In genomic region chr1:64736681-64737501, GRCm38 (mm10) we compare ENCODE assay signal across 8 mouse cellular contexts. TPM values are rescaled to one million over a fixed set of nuclear protein-coding genes. Genes with fewer than 3 reads are reported as not detected.
DNase-seq lines count a peak whose midpoint lies in the region; ATAC-seq and TF ChIP-seq lines count a peak whose summit lies in the region.

No protein-coding gene starts in this region.

- peak overlapping the region; percentile 91 for H3K4me2 ChIP-seq in CH12.LX (ENCODE audit: insufficient read depth, low read depth, poor library complexity, severe bottlenecking)
- H3K4me2 ChIP-seq in limb, embryonic 15.5 days: peak overlapping the region; percentile 79
- H3K4me2 ChIP-seq in neural tube, embryonic 15.5 days: peak overlapping the region; percentile 83

- H3K4me3 ChIP-seq in kidney, adult 2 months (ENCODE audit: insufficient read depth, low read depth, low read length): peak overlapping the region; percentile 80
- peak overlapping the region; percentile 42 to 90 (median 64) for H3K4me3 ChIP-seq in CH12.LX (replicated peaks in 1 of 3; ENCODE audit: low read depth in 2 of 3, low read length in 2 of 3, poor library complexity in 1 of 3)
- H3K4me3 ChIP-seq in limb, embryonic 15.5 days: peak overlapping the region; percentile 72
- peak overlapping the region; percentile 62 for H3K4me3 ChIP-seq in neural tube, embryonic 15.5 days (replicated peaks)

- no peak for TF ChIP-seq RAD21 in CH12.LX (IDR thresholded peaks at IDR 0.05; ENCODE audit: low read depth, low read length)

- no peaks in the 10 kb centered on the region for H3K27me3 ChIP-seq in kidney, adult 2 months (replicated peaks; ENCODE audit: control insufficient read depth, insufficient read depth, low read length)
- peaks cover 1% of the 10 kb centered on the region for H3K27me3 ChIP-seq in CH12.LX (replicated peaks)
- peaks cover 34% of the 10 kb centered on the region for H3K27me3 ChIP-seq in limb, embryonic 15.5 days
- H3K27me3 ChIP-seq in neural tube, embryonic 15.5 days (replicated peaks): peaks cover 67% of the 10 kb centered on the region

- H3K27ac ChIP-seq in kidney, adult 2 months (ENCODE audit: insufficient read depth, low read depth, low read length): peak overlapping the region; percentile 18
- H3K27ac ChIP-seq in CH12.LX (ENCODE audit: insufficient read depth, low read depth): no peak overlapping the region
- H3K27ac ChIP-seq in limb, embryonic 15.5 days: peak overlapping the region; percentile 76
- H3K27ac ChIP-seq in neural tube, embryonic 15.5 days (replicated peaks): no peak overlapping the region

- in situ Hi-C loops in CH12.LX (cut with MboI; ENCODE audit: low pct_ligation_motif_present, low pct_unique_long_range_greater_than_20kb, low sequenced_read_pairs): no loop called here

- peaks cover 14% of the 10 kb centered on the region for H3K9me3 ChIP-seq in CH12.LX (replicated peaks; ENCODE audit: low read length)
- H3K9me3 ChIP-seq in limb, embryonic 15.5 days: no peaks in the 10 kb centered on the region
- H3K9me3 ChIP-seq in neural tube, embryonic 15.5 days (replicated peaks): no peaks in the 10 kb centered on the region

- no peak for TF ChIP-seq EP300 in CH12.LX (IDR thresholded peaks at IDR 0.05; ENCODE audit: low read length)

- no peaks in the 10 kb centered on the region for H3K36me3 ChIP-seq in kidney, adult 2 months (ENCODE audit: control insufficient read depth, insufficient read depth, low read length)
- peaks cover 0 to 18% of the 10 kb centered on the region in 2 experiments for H3K36me3 ChIP-seq in CH12.LX (replicated peaks in 1 of 2; ENCODE audit: control insufficient read depth in 1 of 2, insufficient read depth in 1 of 2, low read length in 1 of 2)
- no peaks in the 10 kb centered on the region for H3K36me3 ChIP-seq in limb, embryonic 15.5 days
- H3K36me3 ChIP-seq in neural tube, embryonic 15.5 days: no peaks in the 10 kb centered on the region

- H3K79me2 ChIP-seq in CH12.LX (replicated peaks; ENCODE audit: control insufficient read depth, extremely low read depth, insufficient read depth, poor library complexity, severe bottlenecking): no peaks in the 10 kb centered on the region

- peaks cover 7% of the 10 kb centered on the region; the same call in 1 of the 2 replicates for H3K4me1 ChIP-seq in kidney, adult 2 months (ENCODE audit: control insufficient read depth, insufficient read depth, low read length)
- H3K4me1 ChIP-seq in CH12.LX (ENCODE audit: control insufficient read depth in 1 of 2, insufficient read depth in 2 of 2): peaks cover 6% of the 10 kb centered on the region in 2 experiments; a peak in 3 of 4 replicates
- H3K4me1 ChIP-seq in limb, embryonic 15.5 days: peaks cover 33% of the 10 kb centered on the region
- peaks cover 40% of the 10 kb centered on the region for H3K4me1 ChIP-seq in neural tube, embryonic 15.5 days

- TF ChIP-seq POLR2A in kidney, adult 2 months (IDR thresholded peaks at IDR 0.05; ENCODE audit: low read depth, low read length): no peak
- TF ChIP-seq POLR2A in CH12.LX (IDR thresholded peaks at IDR 0.05; ENCODE audit: low read depth, low read length): no peak

- dilution Hi-C loops in CH12.LX (cut with MboI; ENCODE audit: extremely low pct_ligation_motif_present, extremely low pct_unique_long_range_greater_than_20kb, low sequenced_read_pairs): no loop called here

- under 1% methylated on average over 56 of the region's 56 CpGs for WGBS in kidney, adult 2 months
- WGBS in limb, embryonic 15.5 days: under 1% methylated on average over 50 of the region's 56 CpGs
- under 1% methylated on average over 54 of the region's 56 CpGs for WGBS in neural tube, embryonic 15.5 days

- DNase-seq in kidney, adult 2 months: no peak
- no peak for DNase-seq in kidney, postnatal 10 days
- peak; percentile 4 for DNase-seq in CH12.LX (ENCODE audit: extremely low read depth)
- DNase-seq in cerebellum, adult 11-12 months: peak; percentile 41
- DNase-seq in gastrocnemius, postnatal 25 days: peak; percentile 16
- DNase-seq in left cerebral cortex, adult 18-20 months (ENCODE audit: low spot score in 2 of 2): no peak

- ATAC-seq in limb, embryonic 15.5 days (ENCODE audit: insufficient number of reproducible peaks, low FRiP score, low TSS enrichment, low read depth): no peak
- ATAC-seq in neural tube, embryonic 15.5 days (ENCODE audit: low FRiP score): peak; percentile 15; the same call in 1 of the 2 replicates

- peak overlapping the region; percentile 61 for H3K9ac ChIP-seq in CH12.LX (ENCODE audit: insufficient read depth, low read depth)
- peak overlapping the region; percentile 56 for H3K9ac ChIP-seq in limb, embryonic 15.5 days
- H3K9ac ChIP-seq in neural tube, embryonic 15.5 days (replicated peaks): peak overlapping the region; percentile 41

- TF ChIP-seq CTCF in kidney, adult 2 months (conservative IDR thresholded peaks at IDR 0.05; ENCODE audit: insufficient read depth, insufficient read length, low read depth, low read length): no peak
- TF ChIP-seq CTCF in CH12.LX (conservative IDR thresholded peaks at IDR 0.05 in 1 of 2, IDR thresholded peaks at IDR 0.05 in 1 of 2; ENCODE audit: low read depth in 2 of 2, low read length in 2 of 2): no peak

TF ChIP-seq in CH12.LX, 34 proteins besides CTCF, POLR2A, EP300 and RAD21:
- TF ChIP-seq USF1 (IDR thresholded peaks at IDR 0.05; ENCODE audit: low read depth, low read length): no peak
- no peak for TF ChIP-seq TCF12 (IDR thresholded peaks at IDR 0.05; ENCODE audit: low read depth, low read length)
- TF ChIP-seq SIN3A (IDR thresholded peaks at IDR 0.05; ENCODE audit: low read length): peak; percentile 14; the same call in 1 of the 2 replicates
- no peak for TF ChIP-seq ZC3H11A (IDR thresholded peaks at IDR 0.05; ENCODE audit: low read depth, low read length)
- no peak for TF ChIP-seq RCOR1 (conservative IDR thresholded peaks at IDR 0.05; ENCODE audit: low read depth, low read length)
- TF ChIP-seq ZNF384 (IDR thresholded peaks at IDR 0.05; ENCODE audit: low read depth, low read length): no peak
- no peak for TF ChIP-seq CHD2 (IDR thresholded peaks at IDR 0.05; ENCODE audit: low read length)
- no peak for TF ChIP-seq USF2 (conservative IDR thresholded peaks at IDR 0.05; ENCODE audit: low read depth, low read length)

RNA-seq across cellular contexts. Expression of gene Fzd5, which starts 0.7 kb away (rescaled TPM):
- polyA plus RNA-seq in kidney, adult 2 months (2012; rRNA removed): 9.7 and 13.8 TPM in 2 replicates
- total RNA-seq in CH12.LX (2012; rRNA removed) (0.84 and 1.1 TPM in 2 replicates), CH12.LX (2014; rRNA removed) (0.23 and 0.40 TPM in 2 replicates)
- polyA plus RNA-seq in CH12.LX (2012; ENCODE audit: insufficient read length, low read depth): 0.31 and 0.47 TPM in 2 replicates
- total RNA-seq in gastrocnemius, postnatal 25 days (2021): 1 to 10 TPM; 1.5 to 2.0 TPM
- 1.8 and 1.9 TPM in 2 replicates for polyA plus RNA-seq in limb, embryonic 15.5 days (2015; fragmentation: Nextera tagmentation; extraction: Ambion mirVana)
- 0.26 and 0.74 TPM in 2 replicates for polyA plus RNA-seq in neural tube, embryonic 15.5 days (2015; fragmentation: Nextera tagmentation; extraction: Ambion mirVana)
- total RNA-seq in left cerebral cortex, adult 18-20 months (2021): 1 to 10 TPM; 1.4 to 1.8 TPM

RNA-seq across cellular contexts. Expression of gene Ccnyl1, which starts 46.6 kb away (rescaled TPM):
- polyA plus RNA-seq in kidney, adult 2 months (2012; rRNA removed): 17.0 and 18.7 TPM in 2 replicates
- total RNA-seq in CH12.LX (2012; rRNA removed) (2.8 and 3.4 TPM in 2 replicates), CH12.LX (2014; rRNA removed) (5.3 and 5.6 TPM in 2 replicates)
- 7.8 and 9.0 TPM in 2 replicates for polyA plus RNA-seq in CH12.LX (2012; ENCODE audit: insufficient read length, low read depth)
- 10 to 100 TPM; 19.7 to 20.5 TPM for total RNA-seq in gastrocnemius, postnatal 25 days (2021)
- 4.1 and 4.5 TPM in 2 replicates for polyA plus RNA-seq in limb, embryonic 15.5 days (2015; fragmentation: Nextera tagmentation; extraction: Ambion mirVana)
- 3.7 and 3.9 TPM in 2 replicates for polyA plus RNA-seq in neural tube, embryonic 15.5 days (2015; fragmentation: Nextera tagmentation; extraction: Ambion mirVana)
- 10 to 100 TPM; 20.5 to 22.0 TPM for total RNA-seq in left cerebral cortex, adult 18-20 months (2021)

Comparison
In these comparisons a context has a peak if more than half of its experiments do, and no peak if none do; other contexts are left out.
1. DNase-seq: peak in CH12.LX (single experiment), cerebellum, adult 11-12 months (single experiment) and gastrocnemius, postnatal 25 days (single experiment); none in kidney, adult 2 months (single experiment), kidney, postnatal 10 days (single experiment) and left cerebral cortex, adult 18-20 months (0 of 2).
2. H3K27ac ChIP-seq: peak in kidney, adult 2 months (single experiment) and limb, embryonic 15.5 days (single experiment); none in CH12.LX (single experiment) and neural tube, embryonic 15.5 days (single experiment).
3. Peak in every context shown above with its lines, with median percentiles within 50 percentile points of each other: H3K4me3 ChIP-seq, H3K4me2 ChIP-seq and H3K9ac ChIP-seq.